Mouse (Mus musculus) forebrain, embryonic 15.5 days (tissue): Measurements from ENCODE around the gene Tas2r102. TPM values are rescaled to one million over a fixed set of nuclear protein-coding genes. Genes with fewer than 3 reads are reported as not detected.

Source experiments
- ATAC-seq: fragments of 200-750 bp; cut with Nextera tagmentation; replicated peaks from 2 replicates; pipeline ENCODE4 v1.8.0; 2017; ENCODE audit warnings: mild to moderate bottlenecking, moderate TSS enrichment, moderate library complexity
- H3K27ac ChIP-seq: fragments of 300-500 bp; sonication (generic); replicated peaks from 2 replicates; pipeline ENCODE4 v1.5.1; 2015; ENCODE audit warnings: mild to moderate bottlenecking, inconsistent platforms
- H3K27me3 ChIP-seq: fragments of 300-500 bp; sonication (generic); 2 replicates; pipeline ENCODE4 v1.6.1; 2015; ENCODE audit warnings: inconsistent platforms
- H3K36me3 ChIP-seq: fragments of 300-500 bp; sonication (generic); 2 replicates; pipeline ENCODE4 v1.6.1; 2015; ENCODE audit warnings: mild to moderate bottlenecking, inconsistent platforms
- H3K4me1 ChIP-seq: fragments of 300-500 bp; sonication (generic); 2 replicates; pipeline ENCODE4 v1.6.1; 2015; ENCODE audit warnings: inconsistent platforms
- H3K4me2 ChIP-seq: fragments of 300-500 bp; sonication (generic); replicated peaks from 2 replicates; pipeline ENCODE4 v1.6.1; 2015; ENCODE audit warnings: mild to moderate bottlenecking, inconsistent platforms
- H3K4me3 ChIP-seq: fragments of 300-500 bp; sonication (generic); 2 replicates; pipeline ENCODE4 v1.5.1; 2015; ENCODE audit warnings: mild to moderate bottlenecking, inconsistent platforms
- H3K9ac ChIP-seq: fragments of 300-500 bp; sonication (generic); replicated peaks from 2 replicates; pipeline ENCODE4 v1.6.1; 2015; ENCODE audit warnings: mild to moderate bottlenecking, inconsistent platforms
- H3K9me3 ChIP-seq: fragments of 300-500 bp; sonication (generic); 2 replicates; pipeline ENCODE4 v1.6.1; 2016; ENCODE audit warnings: inconsistent platforms
- WGBS: fragments of 180-500 bp; shearing (Covaris S2); methylation state at CpG from one replicate; pipeline ENCODE4 v1.1.7; 2015; ENCODE audit warnings: mixed read lengths; 5-methylcytosine and 5-hydroxymethylcytosine counted together
- polyA plus RNA-seq: library from polyadenylated mRNA; unstranded; fragments of >200 nt; fragmentation: Nextera tagmentation; extraction: Ambion mirVana; gene quantifications from 2 replicates; pipeline ENCODE4 v1.2.1, GENCODE M21; 2015

Gene Tas2r102
- polyA plus RNA-seq, result not detected in 2 replicates

- H3K27me3 ChIP-seq, result no peaks in the 10 kb centered on the region
- 91% methylated on average over 2 of the region's 2 CpGs for WGBS
- H3K36me3 ChIP-seq, result no peaks in the 10 kb centered on the region
- H3K27ac ChIP-seq, result no peak within 1 kb of the TSS
- H3K4me2 ChIP-seq, result no peak within 1 kb of the TSS
- no peak for ATAC-seq
- H3K4me1 ChIP-seq, result no peaks in the 10 kb centered on the region
- H3K9ac ChIP-seq, result no peak within 1 kb of the TSS
- no peaks in the 10 kb centered on the region for H3K9me3 ChIP-seq
- H3K4me3 ChIP-seq, result no peak within 1 kb of the TSS
Measured at GRCm38 (mm10) chr6:132761831-132762230, at the start of gene Tas2r102. TSS of gene Tas2r102 (plus strand) at chr6:132762131.

- no peaks in the 10 kb centered on the region for H3K4me1 ChIP-seq
- H3K4me3 ChIP-seq, result no peak within 1 kb of the TSS
- WGBS, result 71% methylated on average over 2 of the region's 2 CpGs
- no peak within 1 kb of the TSS for H3K9ac ChIP-seq
- no peaks in the 10 kb centered on the region for H3K9me3 ChIP-seq
- no peak within 1 kb of the TSS for H3K27ac ChIP-seq
- H3K27me3 ChIP-seq, result no peaks in the 10 kb centered on the region
- no peak for ATAC-seq
- H3K36me3 ChIP-seq, result no peaks in the 10 kb centered on the region
- no peak within 1 kb of the TSS for H3K4me2 ChIP-seq
Measured at GRCm38 (mm10) chr6:132737935-132738334, 24.0 kb upstream of the Tas2r102 start, which contains the start of gene Tas2r115. TSS of gene Tas2r115 (minus strand) at chr6:132738035.

GRCm38 (mm10) chr6:132750206-132750605, 11.7 kb upstream of the Tas2r102 start:
- no peak overlapping the region for H3K4me2 ChIP-seq
- H3K9ac ChIP-seq, result no peak overlapping the region
- no peak overlapping the region for H3K4me3 ChIP-seq
- 90% methylated on average over 2 of the region's 2 CpGs for WGBS
- H3K9me3 ChIP-seq, result no peaks in the 10 kb centered on the region
- H3K27me3 ChIP-seq, result no peaks in the 10 kb centered on the region
- H3K36me3 ChIP-seq, result no peaks in the 10 kb centered on the region
- H3K27ac ChIP-seq, result no peak overlapping the region
- ATAC-seq, result no peak
- H3K4me1 ChIP-seq, result no peaks in the 10 kb centered on the region

GRCm38 (mm10) chr6:132754430-132754829, 7.5 kb upstream of the Tas2r102 start, which contains the start of gene Tas2r124:
TSS of gene Tas2r124 (plus strand) at chr6:132754730.
- ATAC-seq, result no peak
- Histone ChIP-seq H3K9ac (no peak within 1 kb of the TSS), H3K4me3 (no peak within 1 kb of the TSS), H3K4me1 (no peaks in the 10 kb centered on the region), H3K4me2 (no peak within 1 kb of the TSS), H3K36me3 (no peaks in the 10 kb centered on the region), H3K27ac (no peak within 1 kb of the TSS), H3K9me3 (no peaks in the 10 kb centered on the region), H3K27me3 (no peaks in the 10 kb centered on the region)
- WGBS, result 86% methylated on average over 1 of the region's 1 CpGs

GRCm38 (mm10) chr6:132778062-132778461, 16.1 kb downstream of the Tas2r102 start, which contains the start of gene Tas2r136:
TSS of gene Tas2r136 (minus strand) at chr6:132778162.
- Histone ChIP-seq H3K4me1 (no peaks in the 10 kb centered on the region), H3K4me2 (no peak within 1 kb of the TSS), H3K27me3 (no peaks in the 10 kb centered on the region), H3K4me3 (no peak within 1 kb of the TSS), H3K9ac (no peak within 1 kb of the TSS), H3K9me3 (no peaks in the 10 kb centered on the region), H3K36me3 (no peaks in the 10 kb centered on the region), H3K27ac (no peak within 1 kb of the TSS)
- no peak for ATAC-seq

- Histone ChIP-seq H3K4me2 (no peak overlapping the region), H3K9ac (no peak overlapping the region), H3K27ac (no peak overlapping the region), H3K27me3 (no peaks in the 10 kb centered on the region), H3K4me1 (no peaks in the 10 kb centered on the region), H3K36me3 (no peaks in the 10 kb centered on the region), H3K4me3 (no peak overlapping the region), H3K9me3 (peaks cover 13% of the 10 kb centered on the region; the same call in 1 of the 2 replicates)
- 31% methylated on average over 1 of the region's 1 CpGs for WGBS
- no peak for ATAC-seq
Measured at GRCm38 (mm10) chr6:132795393-132795792, 33.5 kb downstream of the Tas2r102 start.

- H3K9ac ChIP-seq, result no peak within 1 kb of the TSS
- H3K27me3 ChIP-seq, result no peaks in the 10 kb centered on the region
- no peak within 1 kb of the TSS for H3K27ac ChIP-seq
- no peaks in the 10 kb centered on the region for H3K36me3 ChIP-seq
- H3K9me3 ChIP-seq, result no peaks in the 10 kb centered on the region
- no peak for ATAC-seq
- H3K4me3 ChIP-seq, result no peak within 1 kb of the TSS
- 87% methylated on average over 1 of the region's 1 CpGs for WGBS
- H3K4me2 ChIP-seq, result no peak within 1 kb of the TSS
- H3K4me1 ChIP-seq, result no peaks in the 10 kb centered on the region
Measured at GRCm38 (mm10) chr6:132802518-132802917, 40.6 kb downstream of the Tas2r102 start, which contains the start of gene Tas2r117. TSS of gene Tas2r117 (plus strand) at chr6:132802818.

Other genes with a start within 250 kb of the Tas2r102 start
- gene Prh1, start 192.3 kb upstream of the Tas2r102 start, polyA plus RNA-seq, result not detected in 2 replicates
- not detected in 2 replicates for gene Prp2, start 166.2 kb upstream of the Tas2r102 start, polyA plus RNA-seq
- gene A630073D07Rik, start 110.6 kb upstream of the Tas2r102 start, polyA plus RNA-seq, result not detected in 2 replicates
- not detected in 2 replicates for gene Tas2r120, start 105.2 kb upstream of the Tas2r102 start, polyA plus RNA-seq
- gene Tas2r121, start 61.1 kb upstream of the Tas2r102 start, polyA plus RNA-seq, result not detected in 2 replicates
- gene Tas2r122, start 50.2 kb upstream of the Tas2r102 start, polyA plus RNA-seq, result not detected in 2 replicates
- not detected in 2 replicates for gene Tas2r115, start 24.1 kb upstream of the Tas2r102 start, polyA plus RNA-seq
- gene Tas2r124, start 7.4 kb upstream of the Tas2r102 start, polyA plus RNA-seq, result not detected in 2 replicates
- gene Tas2r136, start 16.0 kb downstream of the Tas2r102 start, polyA plus RNA-seq, result not detected in 2 replicates
- not detected in 2 replicates for gene Tas2r117, start 40.7 kb downstream of the Tas2r102 start, polyA plus RNA-seq
- gene Tas2r123, start 85.0 kb downstream of the Tas2r102 start, polyA plus RNA-seq, result not detected in 2 replicates
- gene Tas2r116, start 93.3 kb downstream of the Tas2r102 start, polyA plus RNA-seq, result not detected in 2 replicates
- gene Tas2r110, start 105.9 kb downstream of the Tas2r102 start, polyA plus RNA-seq, result not detected in 2 replicates
- gene Tas2r113, start 130.9 kb downstream of the Tas2r102 start, polyA plus RNA-seq, result not detected in 2 replicates
- not detected in 2 replicates for gene Tas2r125, start 147.5 kb downstream of the Tas2r102 start, polyA plus RNA-seq
- gene Tas2r129, start 189.0 kb downstream of the Tas2r102 start, polyA plus RNA-seq, result not detected in 2 replicates
- gene Tas2r131, start 195.8 kb downstream of the Tas2r102 start, polyA plus RNA-seq, result not detected in 2 replicates
- not detected in 2 replicates for gene Tas2r109, start 218.8 kb downstream of the Tas2r102 start, polyA plus RNA-seq